Mouse (Mus musculus) embryonic facial prominence, embryonic 13.5 days (tissue): ENCODE results near the gene Gk. TPM values are rescaled to one million over a fixed set of nuclear protein-coding genes. Genes with fewer than 3 reads are reported as not detected.
A peak's percentile ranks its signal among the peaks of the same experiment; 100 is the strongest.

Experiments
- ATAC-seq: fragments of 200-750 bp; cut with Nextera tagmentation; 2 replicates; pipeline ENCODE4 v1.8.0; 2017; ENCODE audit warnings: low read depth; ENCODE audit not compliant: insufficient number of reproducible peaks, insufficient read depth, low FRiP score, low TSS enrichment
- H3K27ac ChIP-seq: fragments of 300-500 bp; sonication (generic); 2 replicates; pipeline ENCODE4 v1.5.1; 2015; ENCODE audit warnings: moderate library complexity, mild to moderate bottlenecking, inconsistent platforms
- H3K27me3 ChIP-seq: fragments of 300-500 bp; sonication (generic); 2 replicates; pipeline ENCODE4 v1.6.1; 2015; ENCODE audit warnings: mild to moderate bottlenecking, inconsistent platforms
- H3K36me3 ChIP-seq: fragments of 300-500 bp; sonication (generic); 2 replicates; pipeline ENCODE4 v1.6.1; 2015; ENCODE audit warnings: mild to moderate bottlenecking, inconsistent platforms
- H3K4me1 ChIP-seq: fragments of 300-500 bp; sonication (generic); 2 replicates; pipeline ENCODE4 v1.6.1; 2015; ENCODE audit warnings: inconsistent platforms
- H3K4me2 ChIP-seq: fragments of 300-500 bp; sonication (generic); 2 replicates; pipeline ENCODE4 v1.6.1; 2015; ENCODE audit warnings: moderate library complexity, mild to moderate bottlenecking, inconsistent platforms
- H3K4me3 ChIP-seq: fragments of 300-500 bp; sonication (generic); 2 replicates; pipeline ENCODE4 v1.5.1; 2015; ENCODE audit warnings: mild to moderate bottlenecking, inconsistent platforms
- H3K9ac ChIP-seq: fragments of 300-500 bp; sonication (generic); 2 replicates; pipeline ENCODE4 v1.6.1; 2015; ENCODE audit warnings: mild to moderate bottlenecking, inconsistent platforms
- H3K9me3 ChIP-seq: fragments of 300-500 bp; sonication (generic); 2 replicates; pipeline ENCODE4 v1.6.1; 2016; ENCODE audit warnings: inconsistent platforms
- WGBS: fragments of 180-500 bp; shearing (Covaris S2); methylation state at CpG from one replicate; pipeline ENCODE4 v1.1.7; 2015; ENCODE audit warnings: mixed read lengths; 5-methylcytosine and 5-hydroxymethylcytosine counted together
- polyA plus RNA-seq: library from polyadenylated mRNA; unstranded; fragments of >200 nt; fragmentation: Nextera tagmentation; extraction: Ambion mirVana; gene quantifications from 2 replicates; pipeline ENCODE4 v1.2.1, GENCODE M21; 2015

Gk gene
- 7.1 and 7.5 TPM in 2 replicates for polyA plus RNA-seq

DNA sequence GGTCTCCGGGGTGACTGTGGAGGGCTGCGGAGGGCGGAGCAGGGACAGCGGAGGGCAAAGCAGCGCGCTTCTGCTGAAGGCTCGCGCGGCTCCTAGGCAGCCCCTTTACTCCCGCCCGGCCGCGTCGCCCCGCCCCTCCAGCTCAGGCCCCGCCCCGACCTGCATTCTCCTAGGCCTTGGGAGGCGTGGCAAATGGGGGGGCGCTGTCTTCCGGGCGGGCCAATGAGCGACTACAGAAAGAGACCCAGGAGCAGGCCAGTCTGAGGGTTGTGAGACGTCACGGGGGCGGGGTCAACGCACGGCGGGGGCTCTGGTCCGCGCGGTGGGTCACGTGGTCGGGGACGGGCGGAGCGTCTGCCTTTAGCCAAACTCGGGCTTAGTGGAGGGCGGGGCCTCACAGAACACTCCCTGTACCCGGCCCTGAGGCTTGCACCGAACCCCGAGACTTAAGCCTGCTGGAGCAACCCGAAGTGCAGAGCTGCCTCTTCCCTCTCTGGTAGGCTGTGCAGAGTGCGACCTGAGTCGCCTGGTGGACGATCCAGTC lies at the start of gene Gk:
Gene Gk (minus strand): TSS at position 276 of the 544 bp plus-strand sequence.
- Histone ChIP-seq H3K4me1 (no peaks in the 10 kb centered on the region), H3K27me3 (no peaks in the 10 kb centered on the region; the same call in 1 of the 2 replicates), H3K9me3 (no peaks in the 10 kb centered on the region), H3K4me2 (peak within 1 kb of the TSS; percentile 63), H3K9ac (peak within 1 kb of the TSS; percentile 72), H3K4me3 (peak within 1 kb of the TSS; percentile 55), H3K36me3 (no peaks in the 10 kb centered on the region), H3K27ac (peak within 1 kb of the TSS; percentile 86)
- peak; percentile 99 for ATAC-seq
- 29% methylated on average over 37 of the region's 45 CpGs for WGBS

DNA sequence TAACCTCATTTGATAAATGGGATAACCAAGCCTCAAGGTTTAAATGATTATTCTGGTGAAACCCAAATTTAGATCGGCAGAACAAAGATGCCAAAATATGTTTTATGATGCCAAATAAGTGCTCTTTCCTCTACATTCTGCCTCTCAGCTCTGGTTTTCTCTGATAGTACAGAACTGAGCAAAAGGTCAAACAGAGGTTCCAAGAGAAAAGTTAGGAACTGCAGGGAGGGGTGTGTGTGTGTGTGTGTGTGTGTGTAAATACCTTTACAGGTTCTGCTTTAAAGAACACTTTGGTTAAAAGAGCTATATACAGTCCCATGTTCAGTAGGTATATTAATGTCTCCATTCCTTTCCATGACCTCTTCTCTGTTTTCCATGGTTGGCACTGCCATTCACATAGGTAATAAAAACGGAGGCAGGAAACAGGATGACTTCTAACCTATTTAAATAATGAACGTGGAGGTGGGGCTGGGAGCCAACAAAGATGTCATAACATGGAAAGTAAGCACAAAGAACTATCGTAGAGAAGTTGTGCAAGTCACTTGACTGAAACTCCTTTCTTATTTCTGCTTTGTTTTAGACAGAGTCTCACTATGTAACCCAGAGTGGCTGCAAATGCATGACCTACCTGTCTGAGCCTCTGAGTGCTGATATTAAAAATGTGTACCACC lies 28.2 kb upstream of the Gk start:
- Histone ChIP-seq H3K9ac (no peak overlapping the region), H3K9me3 (no peaks in the 10 kb centered on the region), H3K4me1 (no peaks in the 10 kb centered on the region), H3K4me3 (no peak overlapping the region), H3K36me3 (no peaks in the 10 kb centered on the region), H3K4me2 (no peak overlapping the region), H3K27ac (no peak overlapping the region), H3K27me3 (no peaks in the 10 kb centered on the region)
- 77% methylated on average over 4 of the region's 4 CpGs for WGBS
- ATAC-seq, result no peak

DNA sequence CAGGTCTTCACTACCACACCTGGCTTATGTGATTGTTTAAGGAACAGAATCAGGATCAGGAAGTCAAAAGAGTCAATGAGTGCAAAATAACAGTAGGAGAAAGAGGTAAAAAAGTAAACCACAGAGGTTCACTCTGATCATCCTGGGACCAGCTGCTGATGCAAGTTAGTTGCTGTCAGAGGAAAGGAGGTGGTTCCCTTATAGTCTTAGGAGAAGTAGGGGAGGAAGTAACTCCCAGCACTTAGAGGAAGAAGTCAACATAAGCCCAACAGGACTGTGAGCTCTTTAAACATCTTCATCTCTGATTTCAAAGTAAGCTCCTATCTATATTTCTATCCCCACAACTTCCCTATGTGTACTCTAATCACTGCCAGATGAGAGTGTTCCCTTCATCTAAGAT lies 26.4 kb upstream of the Gk start:
- Histone ChIP-seq H3K27me3 (no peaks in the 10 kb centered on the region), H3K36me3 (no peaks in the 10 kb centered on the region), H3K27ac (no peak overlapping the region), H3K4me3 (no peak overlapping the region), H3K9ac (no peak overlapping the region), H3K4me2 (no peak overlapping the region), H3K9me3 (no peaks in the 10 kb centered on the region), H3K4me1 (no peaks in the 10 kb centered on the region)
- no peak for ATAC-seq

DNA sequence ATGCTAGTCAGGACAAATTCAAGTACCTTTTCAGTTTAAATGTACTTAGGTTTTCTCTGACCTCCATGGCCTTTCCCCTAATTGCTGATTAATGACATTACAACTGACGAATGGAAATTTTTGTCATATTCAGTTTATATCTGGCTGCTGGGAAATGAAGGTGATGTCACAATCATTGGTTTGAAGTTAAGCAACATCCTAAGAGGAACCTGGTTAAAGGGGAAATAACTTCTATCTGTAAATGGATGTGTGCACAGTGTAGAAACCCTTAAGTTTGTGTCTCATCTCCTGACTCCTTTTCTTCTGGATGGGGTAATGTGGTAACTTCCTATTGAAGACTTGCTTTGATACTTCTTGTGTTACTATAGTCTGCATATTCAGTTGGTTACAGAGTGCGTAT lies 20.8 kb upstream of the Gk start:
- no peak for ATAC-seq
- Histone ChIP-seq H3K9ac (no peak overlapping the region), H3K4me2 (no peak overlapping the region), H3K36me3 (no peaks in the 10 kb centered on the region), H3K4me3 (no peak overlapping the region), H3K27ac (no peak overlapping the region), H3K9me3 (no peaks in the 10 kb centered on the region), H3K4me1 (no peaks in the 10 kb centered on the region), H3K27me3 (no peaks in the 10 kb centered on the region)
- WGBS, result 79% methylated on average over 2 of the region's 2 CpGs

DNA sequence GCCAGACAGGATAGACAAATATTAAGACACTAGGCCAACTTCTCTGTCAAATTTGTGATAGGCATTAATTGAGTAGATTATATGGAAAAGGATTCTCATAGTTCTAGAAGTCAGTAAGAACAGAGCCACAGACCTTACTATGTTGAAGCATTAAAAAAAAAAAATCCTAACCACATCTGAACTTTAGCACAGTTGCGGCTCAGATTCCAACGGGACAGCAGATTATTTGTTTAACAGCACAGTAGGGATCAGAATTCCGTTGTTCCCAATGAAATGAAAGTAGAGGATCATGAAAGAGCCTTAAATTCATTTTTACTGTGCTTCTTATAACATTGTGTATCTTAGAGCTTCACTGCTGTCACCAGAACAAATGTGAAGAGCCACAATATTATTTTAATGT lies 1.7 kb upstream of the Gk start:
- Histone ChIP-seq H3K27ac (no peak overlapping the region), H3K4me3 (no peak overlapping the region), H3K9me3 (no peaks in the 10 kb centered on the region), H3K27me3 (no peaks in the 10 kb centered on the region; the same call in 1 of the 2 replicates), H3K4me2 (no peak overlapping the region), H3K9ac (no peak overlapping the region), H3K36me3 (no peaks in the 10 kb centered on the region), H3K4me1 (no peaks in the 10 kb centered on the region)
- no peak for ATAC-seq
- WGBS, result 78% methylated on average over 3 of the region's 3 CpGs

DNA sequence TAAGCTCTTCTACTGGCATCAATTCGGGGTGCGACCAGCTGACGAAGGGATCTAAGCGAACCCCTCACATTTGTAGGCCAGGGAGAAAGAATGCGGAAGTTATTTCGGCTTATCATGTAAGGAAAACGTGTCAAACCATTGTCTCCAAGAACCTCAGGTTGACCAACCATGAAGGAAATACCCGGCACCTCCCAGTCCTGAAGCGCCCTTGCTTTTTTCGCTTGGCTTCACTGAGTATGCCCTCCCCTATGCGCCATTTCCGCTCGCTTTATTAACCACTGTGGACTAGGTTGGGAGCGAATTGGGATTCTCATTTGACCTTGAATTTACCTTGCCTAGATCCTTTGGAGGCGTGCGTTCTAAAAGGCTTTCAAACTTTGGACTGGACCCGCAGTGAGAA lies 522 bp upstream of the Gk start:
- Histone ChIP-seq H3K9ac (peak overlapping the region; percentile 70), H3K36me3 (no peaks in the 10 kb centered on the region), H3K27ac (peak overlapping the region; percentile 86), H3K4me1 (no peaks in the 10 kb centered on the region), H3K4me3 (peak overlapping the region; percentile 55), H3K9me3 (no peaks in the 10 kb centered on the region), H3K27me3 (no peaks in the 10 kb centered on the region; the same call in 1 of the 2 replicates), H3K4me2 (peak overlapping the region; percentile 53)
- WGBS, result 22% methylated on average over 17 of the region's 17 CpGs
- ATAC-seq, result no peak

DNA sequence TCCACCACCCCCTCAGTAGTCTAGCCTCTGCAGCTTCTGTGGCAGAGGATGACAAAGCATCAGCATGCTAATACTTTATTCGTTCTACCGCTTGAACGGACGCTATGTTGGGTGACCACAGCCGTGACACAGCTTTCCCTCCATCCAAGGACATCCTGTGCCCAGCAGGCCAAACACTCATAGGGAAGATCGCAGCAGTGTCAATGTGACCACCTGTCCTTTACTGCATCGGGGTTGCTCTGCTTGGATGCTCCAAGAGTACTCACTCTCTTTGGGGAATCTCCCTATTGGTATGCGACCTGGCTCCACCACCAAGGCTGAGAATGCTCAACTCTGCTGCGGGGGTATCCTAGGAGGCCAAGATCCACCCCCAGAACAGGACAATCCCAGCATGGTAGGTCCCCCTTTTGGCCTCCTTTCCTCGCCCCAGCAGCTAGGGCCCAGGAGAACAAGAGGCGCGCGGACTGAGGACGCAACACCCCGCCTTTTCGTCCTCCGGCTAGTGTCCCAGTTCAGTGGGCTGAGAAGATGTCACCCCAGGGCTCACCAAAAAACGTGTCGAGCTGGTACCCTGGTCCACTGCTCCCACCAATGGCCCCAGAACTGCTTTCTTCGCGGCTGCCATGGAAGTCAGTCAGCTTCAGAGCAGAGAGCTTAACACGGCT lies 608 bp downstream of the Gk start:
- H3K36me3 ChIP-seq, result no peaks in the 10 kb centered on the region
- peak overlapping the region; percentile 72 for H3K9ac ChIP-seq
- H3K9me3 ChIP-seq, result no peaks in the 10 kb centered on the region
- H3K27ac ChIP-seq, result no peak overlapping the region; the same call in 1 of the 2 replicates
- no peaks in the 10 kb centered on the region for H3K4me1 ChIP-seq
- 35% methylated on average over 22 of the region's 22 CpGs for WGBS
- H3K27me3 ChIP-seq, result no peaks in the 10 kb centered on the region; the same call in 1 of the 2 replicates
- H3K4me3 ChIP-seq, result peak overlapping the region; percentile 55
- H3K4me2 ChIP-seq, result peak overlapping the region; percentile 63
- ATAC-seq, result no peak

DNA sequence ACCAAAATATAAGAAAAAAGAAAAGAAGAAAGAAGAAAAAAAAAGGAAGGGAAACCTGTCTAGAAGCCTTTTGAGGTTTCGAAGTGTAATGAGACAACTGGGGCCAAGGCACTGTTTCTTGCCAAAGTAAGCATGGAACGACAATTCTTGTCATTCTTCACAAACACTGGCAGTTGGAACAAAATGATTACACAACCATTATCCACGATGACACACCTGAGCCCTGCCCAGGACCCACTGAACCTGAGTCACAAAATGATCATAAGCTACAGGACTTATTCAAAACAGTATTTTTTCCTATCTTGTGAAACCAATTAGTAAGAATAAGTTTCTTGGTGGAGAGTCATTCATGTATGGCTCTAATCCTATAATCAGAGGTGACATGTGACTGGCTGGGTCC lies 5.3 kb downstream of the Gk start:
- no peak overlapping the region for H3K9ac ChIP-seq
- 72% methylated on average over 3 of the region's 3 CpGs for WGBS
- no peaks in the 10 kb centered on the region for H3K4me1 ChIP-seq
- H3K4me3 ChIP-seq, result no peak overlapping the region
- H3K4me2 ChIP-seq, result no peak overlapping the region
- H3K36me3 ChIP-seq, result no peaks in the 10 kb centered on the region
- no peaks in the 10 kb centered on the region for H3K9me3 ChIP-seq
- no peaks in the 10 kb centered on the region; the same call in 1 of the 2 replicates for H3K27me3 ChIP-seq
- no peak for ATAC-seq
- H3K27ac ChIP-seq, result no peak overlapping the region

DNA sequence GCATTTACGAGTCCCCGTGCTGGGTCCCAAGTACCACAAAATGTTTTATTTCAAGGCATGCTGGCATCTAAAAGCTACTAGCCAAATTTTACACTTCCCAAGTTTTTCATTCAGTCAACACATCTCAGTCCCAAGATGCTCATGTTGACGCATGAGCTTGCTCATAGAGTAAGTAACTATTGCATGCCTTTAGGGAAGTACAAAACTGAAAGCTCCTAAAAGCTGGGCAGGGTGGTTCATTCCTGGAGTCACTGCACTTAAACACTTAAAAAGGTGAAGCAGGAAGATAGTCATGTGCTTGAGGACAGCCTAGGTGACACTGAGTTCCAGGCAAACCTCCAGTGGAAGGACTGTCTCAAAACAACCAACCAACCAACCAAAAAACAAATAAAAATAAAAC lies 5.9 kb downstream of the Gk start:
- Histone ChIP-seq H3K4me1 (no peaks in the 10 kb centered on the region), H3K36me3 (no peaks in the 10 kb centered on the region), H3K9ac (no peak overlapping the region), H3K27me3 (no peaks in the 10 kb centered on the region; the same call in 1 of the 2 replicates), H3K27ac (no peak overlapping the region), H3K9me3 (no peaks in the 10 kb centered on the region), H3K4me2 (no peak overlapping the region), H3K4me3 (no peak overlapping the region)
- 88% methylated on average over 3 of the region's 3 CpGs for whole genome bisulfite sequencing
- ATAC-seq, result no peak

DNA sequence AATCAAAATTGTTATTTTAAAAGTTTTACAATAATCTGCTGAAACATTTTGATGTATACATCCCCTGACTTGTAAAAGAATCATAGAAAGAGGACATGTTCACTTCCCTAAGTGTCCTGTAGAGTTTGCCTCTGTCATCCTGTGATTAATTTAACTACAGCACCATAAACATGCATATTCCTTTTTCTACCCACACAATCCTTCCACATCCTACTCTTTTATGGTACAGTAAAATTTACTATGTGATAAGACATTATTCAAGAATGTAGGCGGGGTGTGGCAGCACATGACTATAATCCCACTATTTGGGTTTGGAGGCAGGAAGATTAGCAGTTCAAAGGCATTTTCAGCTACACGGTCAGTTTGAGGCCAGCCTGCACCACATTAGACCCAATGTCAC lies 8.0 kb downstream of the Gk start:
- H3K36me3 ChIP-seq, result no peaks in the 10 kb centered on the region
- H3K9me3 ChIP-seq, result no peaks in the 10 kb centered on the region
- 64% methylated on average over 2 of the region's 2 CpGs for WGBS
- no peaks in the 10 kb centered on the region for H3K4me1 ChIP-seq
- no peak for ATAC-seq
- no peak overlapping the region for H3K27ac ChIP-seq
- H3K4me2 ChIP-seq, result no peak overlapping the region
- no peaks in the 10 kb centered on the region for H3K27me3 ChIP-seq
- no peak overlapping the region for H3K4me3 ChIP-seq
- no peak overlapping the region for H3K9ac ChIP-seq

DNA sequence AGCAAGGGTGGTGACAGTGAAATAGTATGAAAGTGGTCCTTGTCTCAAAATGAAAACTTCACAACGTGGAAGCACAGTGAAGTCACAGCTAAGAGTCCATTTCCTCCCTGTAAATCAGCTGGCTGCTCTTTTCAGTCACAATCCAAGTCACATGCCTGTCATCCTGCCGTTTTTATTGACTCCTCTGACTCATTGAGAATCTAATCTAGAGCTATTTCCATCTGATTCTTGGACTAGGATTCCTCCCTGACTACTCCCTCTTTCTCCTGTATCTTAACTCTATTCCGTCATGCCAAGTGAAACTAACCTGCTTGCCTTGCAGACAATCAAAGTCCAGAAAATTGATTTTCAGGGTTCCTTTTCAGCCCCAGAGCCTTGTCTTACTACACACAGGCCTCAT lies 20.6 kb downstream of the Gk start:
- H3K9ac ChIP-seq, result no peak overlapping the region
- H3K4me3 ChIP-seq, result no peak overlapping the region
- no peaks in the 10 kb centered on the region for H3K27me3 ChIP-seq
- H3K27ac ChIP-seq, result no peak overlapping the region
- no peak overlapping the region for H3K4me2 ChIP-seq
- no peaks in the 10 kb centered on the region for H3K36me3 ChIP-seq
- H3K4me1 ChIP-seq, result no peaks in the 10 kb centered on the region
- H3K9me3 ChIP-seq, result no peaks in the 10 kb centered on the region
- no peak for ATAC-seq
- 70% methylated on average over 3 of the region's 3 CpGs for WGBS

DNA sequence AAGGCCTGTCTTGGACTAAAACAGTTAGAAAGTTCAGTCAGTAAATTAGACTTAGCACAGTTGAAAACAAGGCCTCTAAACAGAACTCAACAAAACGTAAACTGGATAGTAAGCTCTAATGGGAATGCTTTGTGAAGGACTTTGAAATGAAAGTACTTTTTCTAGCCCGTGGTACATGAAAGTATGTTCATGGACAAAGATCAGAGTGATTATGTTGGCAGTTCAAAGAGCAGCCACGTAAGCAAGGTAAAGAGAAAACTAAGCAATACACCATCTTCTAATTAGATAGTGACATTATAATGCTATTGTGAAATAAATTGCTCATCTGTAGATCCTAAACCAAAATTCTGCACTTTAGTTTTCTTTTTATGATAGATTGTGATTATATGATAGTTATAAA lies 32.8 kb downstream of the Gk start:
- ATAC-seq, result no peak
- H3K36me3 ChIP-seq, result no peaks in the 10 kb centered on the region
- no peak overlapping the region for H3K4me2 ChIP-seq
- no peaks in the 10 kb centered on the region for H3K9me3 ChIP-seq
- H3K9ac ChIP-seq, result no peak overlapping the region
- WGBS, result 81% methylated on average over 3 of the region's 3 CpGs
- no peaks in the 10 kb centered on the region for H3K4me1 ChIP-seq
- H3K27ac ChIP-seq, result no peak overlapping the region
- H3K27me3 ChIP-seq, result no peaks in the 10 kb centered on the region; the same call in 1 of the 2 replicates
- H3K4me3 ChIP-seq, result no peak overlapping the region
